Mouse (Mus musculus) heart, embryonic 10.5 days (tissue): Measurements from ENCODE around the gene Catsper3. TPM values are rescaled to one million over a fixed set of nuclear protein-coding genes. Genes with fewer than 3 reads are reported as not detected.

ENCODE experiments used
- DNase-seq: peaks from one replicate; pipeline ENCODE4 v3.0.0-alpha.2; 2017; ENCODE audit warnings: low spot score
- H3K27ac ChIP-seq: fragments of 300-500 bp; sonication (generic); 2 replicates; pipeline ENCODE4 v1.5.1; 2016; ENCODE audit warnings: mild to moderate bottlenecking
- H3K27me3 ChIP-seq: fragments of 300-500 bp; sonication (generic); 2 replicates; pipeline ENCODE4 v1.6.1; 2016; ENCODE audit warnings: mild to moderate bottlenecking; ENCODE audit not compliant: poor library complexity, insufficient read depth, severe bottlenecking
- H3K36me3 ChIP-seq: fragments of 300-500 bp; sonication (generic); 2 replicates; pipeline ENCODE4 v1.6.1; 2016; ENCODE audit warnings: mild to moderate bottlenecking, moderate library complexity
- H3K4me1 ChIP-seq: fragments of 300-500 bp; sonication (generic); 2 replicates; pipeline ENCODE4 v1.6.1; 2016; ENCODE audit warnings: mild to moderate bottlenecking
- H3K4me3 ChIP-seq: fragments of 300-500 bp; sonication (generic); 2 replicates; pipeline ENCODE4 v1.5.1; 2016; ENCODE audit warnings: mild to moderate bottlenecking, moderate library complexity
- H3K9me3 ChIP-seq: fragments of 300-500 bp; sonication (generic); 2 replicates; pipeline ENCODE4 v1.6.1; 2016; ENCODE audit warnings: mild to moderate bottlenecking, moderate library complexity
- WGBS: fragments of 180-500 bp; shearing (Covaris S2); methylation state at CpG from one replicate; pipeline ENCODE4 v1.1.7; 2016; 5-methylcytosine and 5-hydroxymethylcytosine counted together
- polyA plus RNA-seq: library from polyadenylated mRNA; unstranded; fragments of >200 nt; fragmentation: Nextera tagmentation; extraction: Ambion mirVana; gene quantifications from 2 replicates; pipeline ENCODE4 v1.2.1, GENCODE M21; 2016

Gene Catsper3
- polyA plus RNA-seq, 1 experiment from 2014 or later: 0.10 TPM

DNA sequence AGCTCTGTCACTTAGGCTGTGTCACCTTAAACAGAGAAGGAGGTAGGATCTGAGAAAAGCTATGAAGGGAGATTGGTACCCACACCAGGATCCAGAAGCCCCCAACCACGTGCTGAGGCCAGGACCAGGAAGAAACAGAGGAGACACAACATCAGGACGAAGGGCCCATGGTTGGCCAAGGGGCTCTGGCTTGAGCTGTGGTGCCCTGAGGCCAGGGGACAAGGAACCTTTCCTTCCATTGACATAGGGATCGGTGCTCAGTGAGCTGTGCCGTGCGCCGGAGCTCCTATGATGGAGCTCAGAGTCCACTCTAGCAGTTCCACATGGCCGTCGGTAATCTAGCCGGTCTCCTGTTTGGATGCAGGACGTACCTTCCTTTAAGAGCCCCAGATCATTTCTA, 25.3 kb downstream of the Catsper3 start:
- no peak overlapping the region for H3K4me3 ChIP-seq
- peaks cover 20% of the 10 kb centered on the region for H3K27me3 ChIP-seq
- WGBS: 89% methylated on average over 10 of the region's 10 CpGs
- DNase-seq: peak; percentile 69
- H3K4me1 ChIP-seq: no peaks in the 10 kb centered on the region
- H3K27ac ChIP-seq: no peak overlapping the region
- no peaks in the 10 kb centered on the region for H3K9me3 ChIP-seq
- no peaks in the 10 kb centered on the region for H3K36me3 ChIP-seq

- Histone ChIP-seq H3K9me3 (no peaks in the 10 kb centered on the region), H3K36me3 (no peaks in the 10 kb centered on the region), H3K27me3 (peaks cover 27% of the 10 kb centered on the region), H3K4me3 (no peak overlapping the region), H3K4me1 (no peaks in the 10 kb centered on the region), H3K27ac (no peak overlapping the region)
- WGBS: 72% methylated on average over 5 of the region's 5 CpGs
- DNase-seq: no peak
Observed at GRCm38 (mm10) chr13:55810947-55811346, 26.6 kb downstream of the Catsper3 start.

GRCm38 (mm10) chr13:55813490-55814016, 29.2 kb downstream of the Catsper3 start:
- no peak overlapping the region for H3K27ac ChIP-seq
- no peaks in the 10 kb centered on the region for H3K36me3 ChIP-seq
- H3K27me3 ChIP-seq: peaks cover 43% of the 10 kb centered on the region
- no peak overlapping the region for H3K4me3 ChIP-seq
- H3K9me3 ChIP-seq: no peaks in the 10 kb centered on the region
- no peak for DNase-seq
- WGBS: 71% methylated on average over 5 of the region's 5 CpGs
- H3K4me1 ChIP-seq: no peaks in the 10 kb centered on the region

DNA sequence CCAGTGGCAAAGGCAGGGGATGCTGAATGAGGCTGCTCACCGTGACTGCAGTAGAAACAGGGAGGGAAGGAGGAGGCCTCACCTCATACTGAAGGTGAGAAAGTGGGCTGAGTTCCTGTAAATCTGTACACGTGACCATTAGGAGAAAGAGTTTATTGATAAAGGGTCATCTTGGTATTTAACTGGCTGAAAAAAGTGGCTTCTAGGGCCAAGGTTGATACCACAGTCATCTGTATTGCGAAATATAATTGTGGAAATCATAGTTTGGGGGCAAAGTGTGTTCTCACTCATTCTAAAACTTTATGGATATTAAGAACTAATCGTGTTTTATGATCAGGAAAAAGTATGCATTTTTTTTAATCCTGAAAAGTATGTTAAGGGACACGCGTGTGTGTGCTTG, 30.5 kb downstream of the Catsper3 start:
- DNase-seq: no peak

DNA sequence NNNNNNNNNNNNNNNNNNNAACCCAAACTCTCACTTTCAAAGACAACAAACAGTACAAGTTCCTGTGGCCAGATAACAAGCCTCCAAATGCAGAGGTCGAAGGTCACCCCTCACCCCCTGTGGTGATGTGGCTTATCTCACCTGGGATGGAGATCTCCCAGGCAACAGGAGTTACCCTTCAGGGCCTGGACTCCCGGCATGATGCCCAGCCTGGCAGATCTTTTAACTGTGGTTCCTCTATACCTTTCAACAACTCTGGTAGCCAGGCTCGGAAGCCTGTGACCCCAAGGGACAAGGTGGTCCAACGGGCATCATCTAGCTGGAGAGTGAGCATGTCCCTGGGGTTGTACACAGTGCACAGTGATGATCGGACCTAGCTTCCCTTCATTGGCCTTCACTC, 38.1 kb downstream of the Catsper3 start:
- peaks cover 78% of the 10 kb centered on the region for H3K27me3 ChIP-seq
- no peaks in the 10 kb centered on the region for H3K9me3 ChIP-seq
- no peak overlapping the region for H3K4me3 ChIP-seq
- H3K4me1 ChIP-seq: peaks cover 14% of the 10 kb centered on the region
- WGBS: 44% methylated on average over 5 of the region's 5 CpGs
- no peaks in the 10 kb centered on the region for H3K36me3 ChIP-seq
- DNase-seq: peak; percentile 60
- no peak overlapping the region for H3K27ac ChIP-seq

More for the DNA sequence above, 30.5 kb downstream of the Catsper3 start:
- Histone ChIP-seq H3K9me3 (no peaks in the 10 kb centered on the region), H3K4me1 (no peaks in the 10 kb centered on the region), H3K4me3 (no peak overlapping the region), H3K27me3 (peaks cover 35% of the 10 kb centered on the region), H3K27ac (no peak overlapping the region), H3K36me3 (no peaks in the 10 kb centered on the region)
- WGBS: 81% methylated on average over 6 of the region's 6 CpGs

DNA sequence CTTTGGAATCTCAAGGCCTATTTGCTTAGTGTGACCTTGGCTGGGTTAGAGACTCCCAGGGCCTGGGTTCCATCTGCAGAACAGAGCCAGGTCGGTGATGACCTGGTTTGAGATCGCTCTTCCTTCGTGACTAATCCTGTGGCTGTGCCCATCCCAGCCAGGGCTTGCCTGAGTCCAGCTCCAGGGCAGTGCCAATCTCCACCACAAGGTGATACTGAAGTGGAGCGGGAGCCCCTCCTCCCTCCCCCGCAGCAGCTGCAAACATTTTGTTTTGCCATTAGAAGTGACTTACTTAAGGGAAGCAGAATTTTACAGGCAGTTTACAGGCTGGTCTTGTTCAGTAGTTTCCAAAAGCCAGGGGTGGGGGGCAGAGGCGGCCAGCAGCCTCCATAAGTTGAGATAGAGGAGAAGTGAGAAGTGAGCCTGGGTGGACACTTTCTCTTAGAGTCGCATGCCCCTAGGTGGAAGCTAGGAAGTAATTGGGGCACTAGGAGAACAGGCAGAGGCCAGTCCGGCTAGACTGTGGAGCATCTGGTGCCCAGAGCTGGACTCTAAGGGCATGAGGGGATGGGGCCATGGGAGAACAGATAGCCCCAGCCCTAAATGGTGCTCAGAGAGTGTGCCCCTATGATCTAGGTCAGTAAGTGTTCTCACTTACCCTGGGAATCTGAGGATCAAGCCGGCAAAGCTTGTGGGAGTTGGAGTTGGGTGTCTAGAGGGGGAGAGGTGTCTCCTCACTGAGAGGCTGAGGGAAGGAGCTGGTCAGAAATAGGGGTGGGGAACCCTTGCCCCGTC, 40.0 kb downstream of the Catsper3 start:
- no peak for DNase-seq
- Histone ChIP-seq H3K4me1 (peaks cover 22% of the 10 kb centered on the region), H3K36me3 (no peaks in the 10 kb centered on the region), H3K27me3 (peaks cover 92% of the 10 kb centered on the region), H3K27ac (no peak overlapping the region), H3K4me3 (no peak overlapping the region), H3K9me3 (no peaks in the 10 kb centered on the region)
- WGBS: 9% methylated on average over 10 of the region's 10 CpGs

DNA sequence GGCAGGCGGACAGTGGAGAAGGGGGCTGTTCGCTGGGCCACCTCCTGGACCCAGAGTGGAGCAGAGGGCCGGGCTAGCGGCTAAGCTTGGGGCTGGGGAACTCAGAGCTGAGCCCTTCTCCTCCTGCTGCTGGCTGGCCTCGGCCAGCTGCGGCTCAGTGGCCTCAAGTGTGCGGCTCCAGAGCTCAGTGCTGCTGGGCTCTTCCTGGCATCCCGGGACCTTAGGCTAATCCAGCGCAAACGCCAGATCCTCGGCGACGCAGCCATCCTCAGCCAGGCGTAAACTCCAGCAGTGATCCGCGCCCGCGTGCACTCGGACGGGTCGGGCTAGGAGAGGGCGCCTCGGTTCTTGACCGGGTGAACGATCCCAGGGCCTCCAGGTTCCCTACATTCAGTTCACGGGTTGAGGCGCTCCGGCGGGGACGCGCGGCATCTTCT, 40.9 kb downstream of the Catsper3 start:
- H3K4me1 ChIP-seq: peaks cover 27% of the 10 kb centered on the region
- H3K27ac ChIP-seq: no peak overlapping the region; the same call in 1 of the 2 replicates
- peaks cover 94% of the 10 kb centered on the region for H3K27me3 ChIP-seq
- DNase-seq: no peak
- H3K4me3 ChIP-seq: peak overlapping the region; percentile 40
- 2% methylated on average over 32 of the region's 32 CpGs for WGBS
- H3K9me3 ChIP-seq: no peaks in the 10 kb centered on the region
- H3K36me3 ChIP-seq: no peaks in the 10 kb centered on the region

DNA sequence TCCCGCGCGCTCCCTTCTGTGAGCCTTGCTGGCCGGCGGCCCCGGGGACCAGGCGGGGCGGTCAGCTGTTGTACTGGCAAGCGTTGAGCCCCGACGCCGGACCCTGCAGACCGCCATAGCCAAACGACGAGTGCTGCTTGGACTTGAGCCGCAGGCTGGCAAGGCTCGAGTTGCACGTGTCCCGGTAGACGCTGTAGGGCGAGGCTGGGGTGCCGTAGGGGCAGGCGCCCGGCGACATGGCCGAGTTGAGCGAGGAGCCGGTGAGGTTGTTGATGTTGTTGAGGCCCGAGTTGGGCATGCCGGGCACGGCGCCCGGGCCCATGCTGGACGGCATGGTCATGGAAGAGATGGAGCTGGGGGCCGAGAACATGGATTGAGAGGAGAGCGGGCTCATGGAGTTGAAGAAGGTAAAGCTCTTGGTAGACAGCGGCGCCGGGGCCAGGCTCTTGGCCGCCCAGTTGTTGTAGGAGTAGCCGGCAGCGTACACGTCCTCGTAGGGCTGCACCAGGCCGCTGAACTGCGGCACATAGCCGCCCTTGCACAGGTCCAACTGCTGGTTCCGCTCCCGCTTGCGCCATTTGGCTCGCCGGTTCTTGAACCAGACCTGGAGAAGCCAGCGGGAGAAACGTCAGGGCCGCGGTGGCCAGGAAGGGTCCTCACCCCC, 41.8 kb downstream of the Catsper3 start:
- H3K27ac ChIP-seq: no peak overlapping the region
- WGBS: 1% methylated on average over 56 of the region's 56 CpGs
- no peak for DNase-seq
- no peaks in the 10 kb centered on the region for H3K36me3 ChIP-seq
- H3K4me3 ChIP-seq: peak overlapping the region; percentile 40
- peaks cover 36% of the 10 kb centered on the region for H3K4me1 ChIP-seq
- H3K9me3 ChIP-seq: no peaks in the 10 kb centered on the region
- peaks cover 94% of the 10 kb centered on the region for H3K27me3 ChIP-seq

- DNase-seq: no peak
- WGBS: 5% methylated on average over 13 of the region's 13 CpGs
- no peaks in the 10 kb centered on the region for H3K36me3 ChIP-seq
- H3K9me3 ChIP-seq: no peaks in the 10 kb centered on the region
- peaks cover 94% of the 10 kb centered on the region for H3K27me3 ChIP-seq
- no peak overlapping the region for H3K4me3 ChIP-seq
- no peak overlapping the region for H3K27ac ChIP-seq
- H3K4me1 ChIP-seq: peaks cover 44% of the 10 kb centered on the region
Observed at GRCm38 (mm10) chr13:55826796-55827678, 42.7 kb downstream of the Catsper3 start.

- Histone ChIP-seq H3K4me3 (peak overlapping the region; percentile 38), H3K27ac (no peak overlapping the region), H3K36me3 (no peaks in the 10 kb centered on the region), H3K27me3 (peaks cover 94% of the 10 kb centered on the region), H3K9me3 (no peaks in the 10 kb centered on the region), H3K4me1 (peaks cover 44% of the 10 kb centered on the region)
- DNase-seq: no peak
- under 1% methylated on average over 6 of the region's 6 CpGs for WGBS
Observed at GRCm38 (mm10) chr13:55827679-55828140, 43.3 kb downstream of the Catsper3 start.

DNA sequence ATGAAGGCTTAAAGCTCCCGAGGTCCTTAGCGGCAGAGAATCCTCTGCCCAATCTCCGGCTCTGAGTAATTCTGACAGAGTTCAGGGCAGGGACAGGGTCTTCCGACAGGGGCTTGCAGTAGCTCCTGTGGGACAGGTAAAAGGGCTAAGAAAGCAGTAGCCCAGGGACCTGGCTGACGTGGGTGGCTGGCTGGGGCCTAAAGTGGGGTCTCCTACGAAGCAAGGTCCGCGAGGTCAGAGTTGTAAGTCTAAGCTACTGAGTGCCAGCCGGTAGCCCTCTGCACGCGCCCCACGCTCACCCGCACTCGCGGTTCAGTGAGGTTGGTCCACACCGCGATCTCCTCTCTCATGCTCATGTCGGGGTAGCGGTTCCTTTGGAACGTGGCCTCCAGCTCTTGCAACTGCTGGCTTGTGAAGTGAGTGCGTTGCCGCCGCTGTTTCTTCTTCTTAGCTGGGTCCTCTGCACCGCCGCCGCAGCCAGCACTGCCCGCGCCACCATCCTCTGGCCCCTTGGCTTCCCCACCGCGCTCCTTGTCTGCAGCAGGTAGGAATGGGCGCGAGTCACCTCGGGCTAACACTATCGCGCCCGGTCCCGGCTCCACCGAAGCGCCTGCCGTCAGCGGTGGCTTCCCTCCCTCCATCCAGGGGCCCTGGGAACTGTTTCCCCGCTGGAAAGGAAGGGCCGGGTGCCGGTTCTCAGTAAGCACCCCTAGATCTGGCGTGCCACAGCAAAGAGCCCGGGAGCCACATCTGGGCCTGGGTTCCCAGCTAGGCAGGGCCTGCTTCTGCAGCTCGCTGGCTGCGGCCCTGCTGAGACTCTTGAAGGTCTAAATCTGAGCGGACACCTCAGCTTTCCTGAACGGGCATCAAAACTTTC, 44.0 kb downstream of the Catsper3 start:
- H3K9me3 ChIP-seq: no peaks in the 10 kb centered on the region
- H3K4me1 ChIP-seq: peaks cover 44% of the 10 kb centered on the region
- no peak overlapping the region for H3K27ac ChIP-seq
- H3K4me3 ChIP-seq: peak overlapping the region; percentile 38
- no peaks in the 10 kb centered on the region for H3K36me3 ChIP-seq
- no peak for DNase-seq
- H3K27me3 ChIP-seq: peaks cover 94% of the 10 kb centered on the region
- under 1% methylated on average over 50 of the region's 50 CpGs for WGBS
